Mouse (Mus musculus) kidney, adult 2 months (tissue): ENCODE measurements at regions not wholly inside any gene's neighbourhood (a gene's known extent, or its start where the extent isn't known, plus 50 kb on each side); places are given as distances from the start of the nearest gene placed in this dataset.

Source experiments
- CTCF ChIP-seq: fragments of 200-500 bp; conservative IDR thresholded peaks from 2 replicates; pipeline ENCODE4 v1.5.1; 2011; ENCODE audit warnings: low read depth, mild to moderate bottlenecking, control low read depth, low read length, moderate library complexity, mixed read lengths; ENCODE audit not compliant: insufficient read depth, insufficient read length
- POLR2A ChIP-seq: fragments of 200-500 bp; IDR thresholded peaks from one replicate; pipeline ENCODE4 v1.6.1; 2011; ENCODE audit warnings: low read depth, low read length, control low read depth

- TF ChIP-seq CTCF (no peak), POLR2A (no peak)
These were observed 70.8 kb upstream of the Tyw5 start for GRCm38 (mm10) chr1:57477725-57478124.
